Mouse (Mus musculus): ENCODE data around the gene Bean1. TPM values are rescaled to one million over a fixed set of nuclear protein-coding genes. Genes with fewer than 3 reads are reported as not detected.

The Bean1 gene
- polyA plus RNA-seq (2016; fragmentation: Nextera tagmentation; extraction: Ambion mirVana) = 0.27 and 0.28 TPM in 2 replicates

GRCm38 (mm10) chr8:104170118-104171049, at the start of gene Bean1:
Gene Bean1 (plus strand): TSS chr8:104170442.
- Histone ChIP-seq H3K4me1 (replicated peaks) (peaks cover 11% of the 10 kb centered on the region; the same call in 1 of the 2 replicates), H3K4me2 (peak within 1 kb of the TSS; percentile 94), H3K36me3 (no peaks in the 10 kb centered on the region), H3K9me3 (replicated peaks) (no peaks in the 10 kb centered on the region), H3K27ac (ENCODE audit: poor library complexity, severe bottlenecking) (no peak within 1 kb of the TSS), H3K27me3 (replicated peaks) (peaks cover 58% of the 10 kb centered on the region), H3K9ac (peak within 1 kb of the TSS; percentile 71), H3K4me3 (peak within 1 kb of the TSS; percentile 62)
- WGBS = 1% methylated on average over 85 of the region's 87 CpGs
- ATAC-seq (ENCODE audit: insufficient number of reproducible peaks, low FRiP score) = peak; percentile 67

- H3K4me1 ChIP-seq (replicated peaks) = peaks cover 6% of the 10 kb centered on the region
- no peak overlapping the region for H3K4me2 ChIP-seq
- no peak overlapping the region for H3K9ac ChIP-seq
- H3K27me3 ChIP-seq (replicated peaks) = no peaks in the 10 kb centered on the region
- no peak for ATAC-seq (ENCODE audit: insufficient number of reproducible peaks, low FRiP score)
- no peak overlapping the region for H3K4me3 ChIP-seq
- H3K36me3 ChIP-seq = no peaks in the 10 kb centered on the region
- H3K27ac ChIP-seq (ENCODE audit: poor library complexity, severe bottlenecking) = no peak overlapping the region
- 70% methylated on average over 12 of the region's 12 CpGs for WGBS
- H3K9me3 ChIP-seq (replicated peaks) = no peaks in the 10 kb centered on the region
Measured at GRCm38 (mm10) chr8:104121640-104122416, 48.4 kb upstream of the Bean1 start.

- Histone ChIP-seq H3K27ac (ENCODE audit: poor library complexity, severe bottlenecking) (no peak overlapping the region), H3K4me2 (no peak overlapping the region), H3K27me3 (replicated peaks) (no peaks in the 10 kb centered on the region), H3K4me1 (replicated peaks) (peaks cover 14% of the 10 kb centered on the region), H3K4me3 (no peak overlapping the region), H3K9me3 (replicated peaks) (no peaks in the 10 kb centered on the region), H3K9ac (no peak overlapping the region), H3K36me3 (peaks cover 5% of the 10 kb centered on the region; the same call in 1 of the 2 replicates)
- 81% methylated on average over 2 of the region's 2 CpGs for WGBS
- no peak for ATAC-seq (ENCODE audit: insufficient number of reproducible peaks, low FRiP score)
Measured at GRCm38 (mm10) chr8:104123080-104123657, 47.1 kb upstream of the Bean1 start.

GRCm38 (mm10) chr8:104124534-104124933, 45.7 kb upstream of the Bean1 start:
- Histone ChIP-seq H3K9ac (no peak overlapping the region), H3K4me2 (no peak overlapping the region), H3K4me3 (no peak overlapping the region), H3K9me3 (replicated peaks) (no peaks in the 10 kb centered on the region), H3K36me3 (peaks cover 10% of the 10 kb centered on the region; the same call in 1 of the 2 replicates), H3K4me1 (replicated peaks) (peaks cover 14% of the 10 kb centered on the region), H3K27ac (ENCODE audit: poor library complexity, severe bottlenecking) (no peak overlapping the region), H3K27me3 (replicated peaks) (no peaks in the 10 kb centered on the region)
- ATAC-seq (ENCODE audit: insufficient number of reproducible peaks, low FRiP score) = no peak
- 73% methylated on average over 5 of the region's 5 CpGs for WGBS

GRCm38 (mm10) chr8:104127160-104127883, 42.9 kb upstream of the Bean1 start:
- no peak for ATAC-seq (ENCODE audit: insufficient number of reproducible peaks, low FRiP score)
- H3K4me1 ChIP-seq (replicated peaks) = peaks cover 12% of the 10 kb centered on the region
- no peak overlapping the region for H3K4me3 ChIP-seq
- 59% methylated on average over 4 of the region's 4 CpGs for WGBS
- peaks cover 20% of the 10 kb centered on the region; the same call in 1 of the 2 replicates for H3K36me3 ChIP-seq
- H3K27me3 ChIP-seq (replicated peaks) = no peaks in the 10 kb centered on the region
- H3K9me3 ChIP-seq (replicated peaks) = no peaks in the 10 kb centered on the region
- no peak overlapping the region for H3K4me2 ChIP-seq
- H3K27ac ChIP-seq (ENCODE audit: poor library complexity, severe bottlenecking) = no peak overlapping the region; the same call in 1 of the 2 replicates
- H3K9ac ChIP-seq = no peak overlapping the region

GRCm38 (mm10) chr8:104130916-104131315, 39.3 kb upstream of the Bean1 start:
- ATAC-seq (ENCODE audit: insufficient number of reproducible peaks, low FRiP score) = no peak
- 88% methylated on average over 9 of the region's 9 CpGs for WGBS
- H3K9ac ChIP-seq = no peak overlapping the region

GRCm38 (mm10) chr8:104131414-104131975, 38.7 kb upstream of the Bean1 start:
- Histone ChIP-seq H3K27ac (ENCODE audit: poor library complexity, severe bottlenecking) (no peak overlapping the region), H3K9me3 (replicated peaks) (no peaks in the 10 kb centered on the region), H3K27me3 (replicated peaks) (no peaks in the 10 kb centered on the region), H3K4me3 (no peak overlapping the region), H3K4me2 (no peak overlapping the region), H3K36me3 (peaks cover 20% of the 10 kb centered on the region; the same call in 1 of the 2 replicates), H3K9ac (no peak overlapping the region), H3K4me1 (replicated peaks) (peaks cover 11% of the 10 kb centered on the region)
- no peak for ATAC-seq (ENCODE audit: insufficient number of reproducible peaks, low FRiP score)
- WGBS = 82% methylated on average over 7 of the region's 7 CpGs

More at GRCm38 (mm10) chr8:104130916-104131315, 39.3 kb upstream of the Bean1 start:
- peaks cover 12% of the 10 kb centered on the region for H3K4me1 ChIP-seq (replicated peaks)
- no peaks in the 10 kb centered on the region for H3K27me3 ChIP-seq (replicated peaks)
- peaks cover 20% of the 10 kb centered on the region; the same call in 1 of the 2 replicates for H3K36me3 ChIP-seq
- no peak overlapping the region for H3K4me2 ChIP-seq
- no peak overlapping the region for H3K4me3 ChIP-seq
- no peaks in the 10 kb centered on the region for H3K9me3 ChIP-seq (replicated peaks)
- H3K27ac ChIP-seq (ENCODE audit: poor library complexity, severe bottlenecking) = no peak overlapping the region

GRCm38 (mm10) chr8:104134521-104134920, 35.7 kb upstream of the Bean1 start:
- no peak overlapping the region for H3K9ac ChIP-seq
- H3K36me3 ChIP-seq = 0 out of 2 replicates have a peak, but pooled peaks cover 13% of the 10 kb centered on the region
- no peaks in the 10 kb centered on the region for H3K4me1 ChIP-seq (replicated peaks)
- 89% methylated on average over 8 of the region's 8 CpGs for WGBS
- H3K4me3 ChIP-seq = no peak overlapping the region
- H3K9me3 ChIP-seq (replicated peaks) = no peaks in the 10 kb centered on the region
- ATAC-seq (ENCODE audit: insufficient number of reproducible peaks, low FRiP score) = no peak
- no peak overlapping the region for H3K4me2 ChIP-seq
- no peak overlapping the region for H3K27ac ChIP-seq (ENCODE audit: poor library complexity, severe bottlenecking)
- H3K27me3 ChIP-seq (replicated peaks) = no peaks in the 10 kb centered on the region

- 87% methylated on average over 3 of the region's 3 CpGs for WGBS
Measured at GRCm38 (mm10) chr8:104136277-104136676, 34.0 kb upstream of the Bean1 start.

GRCm38 (mm10) chr8:104137636-104138035, 32.6 kb upstream of the Bean1 start:
- Histone ChIP-seq H3K27ac (ENCODE audit: poor library complexity, severe bottlenecking) (no peak overlapping the region), H3K4me3 (no peak overlapping the region), H3K9me3 (replicated peaks) (no peaks in the 10 kb centered on the region), H3K27me3 (replicated peaks) (no peaks in the 10 kb centered on the region), H3K4me1 (replicated peaks) (no peaks in the 10 kb centered on the region), H3K4me2 (no peak overlapping the region), H3K9ac (no peak overlapping the region), H3K36me3 (peaks cover 5% of the 10 kb centered on the region; the same call in 1 of the 2 replicates)
- WGBS = 77% methylated on average over 5 of the region's 5 CpGs
- ATAC-seq (ENCODE audit: insufficient number of reproducible peaks, low FRiP score) = no peak

More at GRCm38 (mm10) chr8:104136277-104136676, 34.0 kb upstream of the Bean1 start:
- Histone ChIP-seq H3K27me3 (replicated peaks) (no peaks in the 10 kb centered on the region), H3K4me1 (replicated peaks) (no peaks in the 10 kb centered on the region), H3K4me3 (no peak overlapping the region), H3K9ac (no peak overlapping the region), H3K9me3 (replicated peaks) (no peaks in the 10 kb centered on the region), H3K36me3 (0 out of 2 replicates have a peak, but pooled peaks cover 4% of the 10 kb centered on the region), H3K27ac (ENCODE audit: poor library complexity, severe bottlenecking) (no peak overlapping the region), H3K4me2 (no peak overlapping the region)
- no peak for ATAC-seq (ENCODE audit: insufficient number of reproducible peaks, low FRiP score)
